Mouse (Mus musculus): ENCODE measurements around the gene Synpr. TPM values are rescaled to one million over a fixed set of nuclear protein-coding genes. Genes with fewer than 3 reads are reported as not detected.

Gene Synpr
- polyA plus RNA-seq (2014; fragmentation: Illumina TruSeq; extraction: RNeasy Lipid Tissue Mini Kit (QIAGEN cat#74804); ENCODE audit: insufficient read depth, low read depth, low replicate concordance) = not detected

DNA sequence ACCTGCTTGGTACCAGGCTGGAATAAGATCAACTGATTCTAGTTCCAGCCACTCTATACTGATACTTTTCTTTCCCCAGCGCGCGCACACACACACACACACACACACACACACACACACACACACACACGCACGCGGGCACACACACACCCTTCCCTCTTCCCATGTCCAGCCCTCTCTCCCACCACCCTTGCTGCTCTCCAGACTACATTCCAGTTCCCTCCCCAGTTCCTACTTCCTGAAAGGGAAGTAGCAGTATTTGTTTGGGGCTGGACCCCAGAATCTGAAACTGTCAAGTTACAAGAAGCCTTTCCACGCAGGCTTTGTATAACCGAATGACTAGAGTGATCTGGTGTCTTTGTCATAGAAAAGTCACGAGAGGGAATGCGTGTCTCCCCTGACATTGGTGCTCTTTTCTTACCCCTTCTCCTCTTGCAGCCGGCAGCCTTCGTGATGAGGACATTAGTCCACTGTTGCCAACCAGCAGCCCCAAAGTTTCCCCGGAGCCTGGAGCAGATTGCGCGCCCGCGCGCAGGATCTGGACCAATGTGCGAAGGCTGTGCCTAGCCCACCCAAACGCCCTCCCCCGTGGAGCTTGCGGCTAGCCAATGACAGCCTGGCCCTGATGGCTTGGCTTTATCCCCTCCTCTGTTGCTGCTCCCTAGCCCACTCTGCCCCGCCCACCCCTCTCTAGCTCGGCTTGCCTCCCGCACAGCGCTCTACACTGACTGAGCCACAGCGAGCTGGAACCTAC lies at the start of gene Synpr:
Synpr (plus strand) TSS at position 690 of the 754 bp plus-strand sequence.

